Mouse (Mus musculus): ENCODE results near the gene Rap1gds1. TPM values are rescaled to one million over a fixed set of nuclear protein-coding genes. Genes with fewer than 3 reads are reported as not detected.

Rap1gds1 gene
- total RNA-seq (2021) = 100 to 1,000 TPM; 251 to 273 TPM
- long read RNA-seq, experiment 1, transcript Rap1gds1-201 (14 exons, 3,383 nt) = major isoform, 106 of 188 reads
- long read RNA-seq, experiment 1, transcript Rap1gds1-202 (15 exons, 3,669 nt) = minor isoform, 26 of 188 reads
- long read RNA-seq, experiment 1, partial matches to known transcripts = 15 of 188 reads
- long read RNA-seq, experiment 1, other reads (novel, unspliced or antisense) = 38 of 188 reads
- long read RNA-seq, experiment 2, transcript Rap1gds1-201 (14 exons, 3,383 nt) = major isoform, 109 of 185 reads
- long read RNA-seq, experiment 2, transcript Rap1gds1-202 (15 exons, 3,669 nt) = minor isoform, 28 of 185 reads
- long read RNA-seq, experiment 2, partial matches to known transcripts = 20 of 185 reads
- long read RNA-seq, experiment 2, other reads (novel, unspliced or antisense) = 25 of 185 reads

- DNase-seq (ENCODE audit: low spot score in 2 of 2) = peak; percentile 61 to 73
These were observed at the start of gene Rap1gds1 for GRCm38 (mm10) chr3:139074484-139075211. Rap1gds1 (minus strand) TSS chr3:139075201.

GRCm38 (mm10) chr3:139118446-139118845 is 43.4 kb upstream of the Rap1gds1 start:
- DNase-seq (ENCODE audit: low spot score in 2 of 2) = no peak

- no peak for DNase-seq (ENCODE audit: low spot score in 2 of 2)
These were observed 41.8 kb upstream of the Rap1gds1 start for GRCm38 (mm10) chr3:139116733-139117337.

- DNase-seq (ENCODE audit: low spot score in 2 of 2) = no peak
These were observed 37.5 kb upstream of the Rap1gds1 start for GRCm38 (mm10) chr3:139112335-139112973.

- no peak for DNase-seq (ENCODE audit: low spot score in 2 of 2)
These were observed 36.9 kb upstream of the Rap1gds1 start for GRCm38 (mm10) chr3:139111877-139112276.

GRCm38 (mm10) chr3:139108176-139108575 is 33.2 kb upstream of the Rap1gds1 start:
- no peak for DNase-seq (ENCODE audit: low spot score in 2 of 2)

GRCm38 (mm10) chr3:139103914-139104313 is 28.9 kb upstream of the Rap1gds1 start:
- peak in 1 of 2 experiments; percentile 22 for DNase-seq (ENCODE audit: low spot score in 2 of 2)

GRCm38 (mm10) chr3:139103346-139103745 is 28.3 kb upstream of the Rap1gds1 start:
- DNase-seq (ENCODE audit: low spot score in 2 of 2) = no peak

- DNase-seq (ENCODE audit: low spot score in 2 of 2) = no peak
These were observed 26.9 kb upstream of the Rap1gds1 start for GRCm38 (mm10) chr3:139101941-139102340.

GRCm38 (mm10) chr3:139099284-139099683 is 24.3 kb upstream of the Rap1gds1 start:
- no peak for DNase-seq (ENCODE audit: low spot score in 2 of 2)

- DNase-seq (ENCODE audit: low spot score in 2 of 2) = no peak
These were observed 20.9 kb upstream of the Rap1gds1 start for GRCm38 (mm10) chr3:139095894-139096293.

- DNase-seq (ENCODE audit: low spot score in 2 of 2) = no peak
These were observed 13.5 kb upstream of the Rap1gds1 start for GRCm38 (mm10) chr3:139088526-139088925.

GRCm38 (mm10) chr3:139083778-139084539 is 9.0 kb upstream of the Rap1gds1 start:
- no peak for DNase-seq (ENCODE audit: low spot score in 2 of 2)

GRCm38 (mm10) chr3:139079831-139080230 is 4.8 kb upstream of the Rap1gds1 start:
- DNase-seq (ENCODE audit: low spot score in 2 of 2) = no peak

- no peak for DNase-seq (ENCODE audit: low spot score in 2 of 2)
These were observed 3.0 kb upstream of the Rap1gds1 start for GRCm38 (mm10) chr3:139078010-139078409.

GRCm38 (mm10) chr3:139076059-139076455 is 1.1 kb upstream of the Rap1gds1 start:
- no peak for DNase-seq (ENCODE audit: low spot score in 2 of 2)

GRCm38 (mm10) chr3:139075333-139076058 is 495 bp upstream of the Rap1gds1 start:
- DNase-seq (ENCODE audit: low spot score in 2 of 2) = peak; percentile 81 to 88

- no peak for DNase-seq (ENCODE audit: low spot score in 2 of 2)
These were observed 1.1 kb downstream of the Rap1gds1 start for GRCm38 (mm10) chr3:139073801-139074483.

- no peak for DNase-seq (ENCODE audit: low spot score in 2 of 2)
These were observed 5.5 kb downstream of the Rap1gds1 start for GRCm38 (mm10) chr3:139069539-139069938.

Data from layer of hippocampus, postnatal 14 days (tissue).